ENCODE assay signal across 9 mouse cellular contexts in the genomic region with DNA sequence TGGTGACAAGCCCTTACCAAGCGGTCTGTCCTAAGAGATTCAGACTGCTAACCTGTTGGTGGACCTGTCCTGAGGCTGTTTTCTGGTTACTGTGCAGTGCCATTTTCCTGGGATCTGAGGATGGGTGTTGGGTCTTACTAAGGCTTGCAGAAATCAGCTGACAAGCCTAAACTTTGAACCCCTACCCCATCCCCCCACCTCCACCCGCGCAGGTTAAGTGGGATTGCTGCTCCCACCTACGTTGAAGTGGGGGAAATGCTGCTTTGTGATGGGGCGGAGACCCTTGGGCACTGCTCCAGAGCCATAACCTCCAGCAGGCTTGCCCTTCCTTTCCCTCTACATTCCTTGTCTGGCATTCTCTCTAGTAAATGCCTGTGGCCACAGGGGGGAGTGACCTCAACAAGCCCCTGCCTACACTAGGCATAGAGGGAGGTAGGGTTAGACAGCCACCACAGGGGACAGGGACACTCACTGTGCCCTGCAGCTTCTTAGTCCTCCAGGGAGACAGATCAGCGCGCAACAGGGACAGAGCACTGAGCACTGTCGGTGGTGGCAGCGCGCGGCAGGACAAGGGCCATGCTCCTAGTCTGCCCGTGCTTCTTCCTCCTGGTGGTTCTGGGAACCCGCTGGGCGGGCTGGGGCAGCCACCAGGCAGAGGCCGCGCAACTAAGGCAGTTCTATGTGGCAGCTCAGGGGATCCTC. TPM values are rescaled to one million over a fixed set of nuclear protein-coding genes. Genes with fewer than 3 reads are reported as not detected.
DNase-seq lines count a peak whose midpoint lies in the region; ATAC-seq lines count a peak whose summit lies in the region.
"Had no signal": no experiment of that assay in that cellular context is flagged by ENCODE, and none has a peak within 500 bp of the region (broad histone marks: within the 10 kb centered on the region; RNA-seq: fewer than 3 reads in every experiment).

F5 (plus strand) TSS at position 452 of the 702 bp plus-strand sequence.

- H3K9ac ChIP-seq in heart, embryonic 13.5 days = peak within 1 kb of the TSS; percentile 59
- no peak within 1 kb of the TSS for H3K9ac ChIP-seq in kidney, embryonic 14.5 days (ENCODE audit: low read depth, low read length)

- no peaks in the 10 kb centered on the region for H3K9me3 ChIP-seq in heart, embryonic 13.5 days
- H3K9me3 ChIP-seq in kidney, embryonic 14.5 days (ENCODE audit: control insufficient read depth, low read length) = no peaks in the 10 kb centered on the region
- H3K9me3 ChIP-seq: G1E had no signal

- H3K27ac ChIP-seq in heart, embryonic 13.5 days (replicated peaks) = no peak within 1 kb of the TSS
- no peak within 1 kb of the TSS for H3K27ac ChIP-seq in kidney, embryonic 14.5 days (ENCODE audit: low read depth, low read length)

- peak within 1 kb of the TSS; percentile 33 for H3K4me3 ChIP-seq in heart, embryonic 13.5 days
- no peak within 1 kb of the TSS for H3K4me3 ChIP-seq in kidney, embryonic 14.5 days (ENCODE audit: low read length)

- no peaks in the 10 kb centered on the region; the same call in 1 of the 2 replicates for H3K27me3 ChIP-seq in heart, embryonic 13.5 days (replicated peaks)
- no peaks in the 10 kb centered on the region for H3K27me3 ChIP-seq in kidney, embryonic 14.5 days (ENCODE audit: control insufficient read depth, insufficient read depth, low read length)

- intact Hi-C loops in heart, postnatal 36 days (cut with DNase I) = no loop called here

- 10% methylated on average over 16 of the region's 16 CpGs for WGBS in heart, embryonic 13.5 days
- WGBS in kidney, embryonic 14.5 days = 18% methylated on average over 16 of the region's 16 CpGs

- no peaks in the 10 kb centered on the region for H3K36me3 ChIP-seq in heart, embryonic 13.5 days
- H3K36me3 ChIP-seq in kidney, embryonic 14.5 days (ENCODE audit: control insufficient read depth, insufficient read depth, low read length) = no peaks in the 10 kb centered on the region
- H3K36me3 ChIP-seq: G1E had no signal

- H3K4me2 ChIP-seq in heart, embryonic 13.5 days = peak within 1 kb of the TSS; percentile 61
- H3K4me2 ChIP-seq in kidney, embryonic 14.5 days (replicated peaks; ENCODE audit: low read depth, low read length) = peak within 1 kb of the TSS; percentile 28; the same call in 1 of the 2 replicates

- DNase-seq in heart, postnatal 36 days = no peak
- peak; percentile 23 to 40 for DNase-seq in adrenal gland, postnatal 36 days
- DNase-seq in mesoderm, embryonic 11.5 days (ENCODE audit: low read depth, low spot score) = peak; percentile 43
- DNase-seq in layer of hippocampus, postnatal 14 days (ENCODE audit: low spot score in 2 of 2) = no peak
- DNase-seq in cerebellum, postnatal 25 days = no peak
- DNase-seq in frontal cortex, postnatal 14 days (ENCODE audit: low spot score in 2 of 2) = no peak

- H3K4me1 ChIP-seq in heart, embryonic 13.5 days = peaks cover 5% of the 10 kb centered on the region
- no peaks in the 10 kb centered on the region for H3K4me1 ChIP-seq in kidney, embryonic 14.5 days (ENCODE audit: control insufficient read depth, insufficient read depth, low read length)

- no peak for ATAC-seq in heart, embryonic 13.5 days (ENCODE audit: extremely low read depth, insufficient number of reproducible peaks, low FRiP score, low TSS enrichment)
- peak; percentile 64 for ATAC-seq in kidney, embryonic 14.5 days (ENCODE audit: low FRiP score, low TSS enrichment)

RNA-seq across cellular contexts. Expression of gene F5, which starts in this region (rescaled TPM):
- 0.24 and 0.38 TPM in 2 replicates for polyA plus RNA-seq in heart, embryonic 13.5 days (2015; fragmentation: Nextera tagmentation; extraction: Ambion mirVana)
- 1 to 10 TPM; 1.7 to 2.6 TPM for total RNA-seq in heart, postnatal 36 days (2021)
- 10 to 100 TPM in 1 of 2 experiments, 1 to 10 TPM in 1; 2.3 to 10.6 TPM for total RNA-seq in adrenal gland, postnatal 36 days (2021)
- polyA plus RNA-seq in kidney, embryonic 14.5 days (2014; fragmentation: Nextera tagmentation; extraction: Ambion mirVana) = 0.21 and 0.27 TPM in 2 replicates
- 1 to 10 TPM in 1 of 2 experiments, under 1 TPM in 1; 0.55 to 4.6 TPM for total RNA-seq in layer of hippocampus, postnatal 14 days (2021)

Comparison
In these comparisons a context has a peak if more than half of its experiments do, and no peak if none do; other contexts are left out.
1. Peak in ATAC-seq and H3K4me2 ChIP-seq in kidney, embryonic 14.5 days; RNA of the gene not detected or under 1 TPM.
2. DNase-seq: peak in adrenal gland, postnatal 36 days (2 of 2) and mesoderm, embryonic 11.5 days (single experiment); none in heart, postnatal 36 days (0 of 2), layer of hippocampus, postnatal 14 days (0 of 2), cerebellum, postnatal 25 days (0 of 2) and frontal cortex, postnatal 14 days (0 of 2).